Comparison of ENCODE assay signal across 7 mouse cellular contexts in genomic region chr6:89070011-89070410, GRCm38 (mm10).
DNase-seq lines count a peak whose midpoint lies in the region; TF ChIP-seq lines count a peak whose summit lies in the region.

No protein-coding gene starts in this region.

- H3K27ac ChIP-seq in CH12.LX (ENCODE audit: insufficient read depth, low read depth): no peak overlapping the region

- in situ Hi-C loops in CH12.LX (cut with MboI; ENCODE audit: low pct_ligation_motif_present, low pct_unique_long_range_greater_than_20kb, low sequenced_read_pairs): no loop called here

- H3K27me3 ChIP-seq in CH12.LX (replicated peaks): peaks cover 59% of the 10 kb centered on the region

- peaks cover 4% of the 10 kb centered on the region for H3K9me3 ChIP-seq in CH12.LX (replicated peaks; ENCODE audit: low read length)

- intact Hi-C loops in gastrocnemius, postnatal 14 days (cut with DNase I; ENCODE audit: low total_unique reads): no loop called here

- H3K79me2 ChIP-seq in CH12.LX (replicated peaks; ENCODE audit: control insufficient read depth, extremely low read depth, insufficient read depth, poor library complexity, severe bottlenecking): no peaks in the 10 kb centered on the region

- TF ChIP-seq EP300 in CH12.LX (IDR thresholded peaks at IDR 0.05; ENCODE audit: low read length): no peak

- TF ChIP-seq RAD21 in CH12.LX (IDR thresholded peaks at IDR 0.05; ENCODE audit: low read depth, low read length): no peak

- no peak for TF ChIP-seq CTCF in CH12.LX (conservative IDR thresholded peaks at IDR 0.05 in 1 of 2, IDR thresholded peaks at IDR 0.05 in 1 of 2; ENCODE audit: low read depth in 2 of 2, low read length in 2 of 2)

- dilution Hi-C loops in CH12.LX (cut with MboI; ENCODE audit: extremely low pct_ligation_motif_present, extremely low pct_unique_long_range_greater_than_20kb, low sequenced_read_pairs): no loop called here

- peak; percentile 41 for DNase-seq in CH12.LX (ENCODE audit: extremely low read depth)
- peak; percentile 90 for DNase-seq in NIH3T3 (ENCODE audit: low read depth)
- peak; percentile 59 for DNase-seq in gastrocnemius, postnatal 14 days
- DNase-seq in kidney, postnatal 4 days: peak; percentile 90
- DNase-seq in ovary, adult 18-20 months (ENCODE audit: low spot score): peak; percentile 16
- DNase-seq in cerebellum, postnatal 4 days (ENCODE audit: low spot score in 2 of 2): no peak
- no peak for DNase-seq in cerebellum, postnatal 36 days

- no peak overlapping the region for H3K9ac ChIP-seq in CH12.LX (ENCODE audit: insufficient read depth, low read depth)

- no peak for TF ChIP-seq POLR2A in CH12.LX (IDR thresholded peaks at IDR 0.05; ENCODE audit: low read depth, low read length)

- H3K4me3 ChIP-seq in CH12.LX (replicated peaks in 1 of 3; ENCODE audit: low read depth in 2 of 3, low read length in 2 of 3, poor library complexity in 1 of 3): no peak overlapping the region

- H3K36me3 ChIP-seq in CH12.LX (replicated peaks in 1 of 2; ENCODE audit: control insufficient read depth in 1 of 2, insufficient read depth in 1 of 2, low read length in 1 of 2): no peaks in the 10 kb centered on the region

- peaks cover 9 to 30% of the 10 kb centered on the region in 2 experiments for H3K4me1 ChIP-seq in CH12.LX (ENCODE audit: control insufficient read depth in 1 of 2, insufficient read depth in 2 of 2)

- H3K4me2 ChIP-seq in CH12.LX (ENCODE audit: insufficient read depth, low read depth, poor library complexity, severe bottlenecking): no peak overlapping the region

TF ChIP-seq in CH12.LX, 34 proteins besides CTCF, POLR2A, EP300 and RAD21:
- TF ChIP-seq SIN3A (IDR thresholded peaks at IDR 0.05; ENCODE audit: low read length): no peak
- no peak for TF ChIP-seq PAX5 (IDR thresholded peaks at IDR 0.05; ENCODE audit: low read length)
- TF ChIP-seq ZMIZ1 (IDR thresholded peaks at IDR 0.05; ENCODE audit: low read depth, low read length): no peak
- TF ChIP-seq BHLHE40 (IDR thresholded peaks at IDR 0.05; ENCODE audit: low read depth, low read length): no peak
- no peak for TF ChIP-seq MAFK (IDR thresholded peaks at IDR 0.05; ENCODE audit: insufficient replicate concordance, low read length)
- no peak for TF ChIP-seq TBP (conservative IDR thresholded peaks at IDR 0.05; ENCODE audit: low read depth, low read length)

Comparison
In these comparisons a context has a peak if more than half of its experiments do, and no peak if none do; other contexts are left out.
1. DNase-seq: peak in CH12.LX (single experiment), NIH3T3 (single experiment), gastrocnemius, postnatal 14 days (single experiment), kidney, postnatal 4 days (2 of 2) and ovary, adult 18-20 months (single experiment); none in cerebellum, postnatal 4 days (0 of 2) and cerebellum, postnatal 36 days (0 of 2).